Mouse (Mus musculus) cerebellum, adult (tissue): ENCODE measurements around the gene Erf.

Experiments used
- ATAC-seq: cut with Nextera tagmentation; 2 replicates; pipeline ENCODE4 v1.9.2; 2017; ENCODE audit warnings: mild to moderate bottlenecking, moderate library complexity, mixed read lengths; ENCODE audit not compliant: insufficient number of reproducible peaks, low FRiP score, low TSS enrichment

Erf gene

DNA sequence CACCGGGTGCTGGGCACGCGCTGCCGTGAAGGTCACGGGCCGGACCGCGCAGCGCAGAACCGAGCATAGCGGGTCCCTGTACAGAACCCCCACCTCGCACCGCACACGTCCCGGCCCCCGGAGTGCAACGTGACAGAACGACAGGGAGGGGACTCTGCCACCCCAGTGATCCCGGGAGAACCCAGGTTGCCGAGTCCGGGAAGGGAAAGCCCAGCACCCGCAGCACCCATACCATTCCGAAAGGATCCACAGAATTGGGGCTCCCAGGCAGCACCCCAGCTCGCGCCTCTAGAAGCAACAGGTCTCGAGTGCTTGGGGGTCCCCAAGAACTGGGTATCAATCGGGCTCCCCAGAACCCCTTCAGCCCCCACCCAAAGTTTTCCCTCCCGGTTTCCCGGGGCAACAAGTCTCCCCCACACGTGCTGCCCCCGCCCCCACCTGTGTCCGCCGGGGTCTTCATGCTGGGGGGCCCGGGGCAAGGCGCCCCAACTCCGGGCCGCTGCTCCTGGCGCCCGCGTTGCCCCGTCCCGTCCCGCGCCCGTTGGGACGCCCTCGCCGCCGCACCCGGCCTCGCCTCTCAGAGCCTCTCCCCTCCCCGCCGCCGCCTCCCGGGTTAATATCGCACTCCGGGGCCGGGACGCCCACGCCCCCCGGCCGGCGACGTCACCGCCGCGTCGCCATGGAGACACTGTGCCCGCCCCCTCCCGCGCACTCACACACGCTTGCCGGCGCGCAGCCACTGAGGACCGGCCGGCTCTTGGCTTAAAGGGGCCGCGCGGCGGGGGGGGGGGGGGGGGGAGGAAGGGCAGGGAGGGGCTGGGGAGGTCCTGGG is at the start of gene Erf:
Gene Erf, minus strand, starts transcription at position 621 of the 832 bp plus-strand sequence.
- peak; percentile 57; the same call in 1 of the 2 replicates for ATAC-seq

DNA sequence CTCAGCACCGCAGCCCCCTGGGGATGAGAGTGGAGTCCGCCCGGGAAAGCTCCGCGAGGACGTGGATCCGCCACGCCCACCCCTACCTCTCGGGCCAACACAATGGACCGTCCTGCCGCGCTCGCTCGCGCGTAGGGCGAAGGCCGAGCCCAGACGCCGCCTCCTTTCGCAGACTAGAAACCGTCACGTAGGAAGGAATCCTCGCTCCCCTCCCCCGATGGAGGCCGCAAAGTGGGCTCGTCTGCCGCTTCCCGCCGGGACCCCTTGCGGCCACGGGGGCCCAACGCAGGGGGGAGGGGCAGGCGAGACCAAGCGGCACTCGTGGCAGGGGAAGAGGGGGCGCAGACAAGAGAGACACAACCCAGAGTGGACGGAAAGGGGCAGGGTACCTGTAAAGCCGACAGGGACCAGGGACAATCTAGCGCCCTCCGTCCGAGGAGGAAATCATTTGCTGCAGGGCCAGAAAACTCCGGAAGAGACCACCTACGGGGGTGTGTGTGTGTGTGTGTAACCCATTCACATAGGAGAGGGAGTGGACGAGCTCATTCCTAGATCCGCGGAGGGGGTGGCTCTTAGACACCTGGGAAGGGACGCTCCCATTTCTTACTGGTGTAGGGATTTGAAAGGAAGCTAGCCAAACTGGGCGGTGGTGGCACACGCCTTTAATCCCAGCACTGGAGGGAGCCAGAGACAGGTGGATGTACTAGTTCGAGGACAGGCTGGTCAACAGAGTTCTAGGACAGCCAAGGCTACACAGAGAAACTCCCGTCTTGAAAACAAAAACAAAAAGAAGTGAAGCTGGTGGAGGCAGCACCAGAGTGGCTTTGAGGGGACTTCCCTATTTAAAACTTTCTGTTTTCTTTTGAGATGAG is 47.1 kb upstream of the Erf start, which contains the start of gene Pafah1b3:
Gene Pafah1b3, minus strand, starts transcription at position 533 of the 872 bp plus-strand sequence.
- peak; percentile 85 for ATAC-seq

DNA sequence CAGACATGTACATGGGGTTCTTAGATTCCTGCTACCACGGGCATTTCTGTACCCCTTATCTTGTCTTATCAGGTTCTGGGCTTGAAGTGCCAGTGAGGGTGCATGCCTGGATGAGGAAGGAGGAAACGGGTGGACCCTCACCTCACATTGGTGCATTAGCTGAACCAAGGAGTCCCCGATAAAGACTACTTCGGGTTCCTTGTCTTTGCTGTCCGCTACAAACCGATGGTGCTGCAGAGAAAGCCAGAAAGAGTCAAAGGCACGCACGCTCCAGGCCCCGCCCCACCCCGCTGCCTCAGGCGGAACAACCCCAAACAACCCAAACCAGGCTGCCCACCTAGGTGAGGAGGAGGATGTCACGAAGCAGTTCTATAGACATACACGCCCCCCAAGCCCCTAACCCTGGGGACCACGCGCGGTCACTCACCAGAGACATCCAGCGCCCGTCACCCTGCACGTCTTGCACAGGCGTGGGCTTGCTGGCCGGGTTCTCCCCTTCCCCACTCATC is 46.4 kb upstream of the Erf start:
- no peak for ATAC-seq

DNA sequence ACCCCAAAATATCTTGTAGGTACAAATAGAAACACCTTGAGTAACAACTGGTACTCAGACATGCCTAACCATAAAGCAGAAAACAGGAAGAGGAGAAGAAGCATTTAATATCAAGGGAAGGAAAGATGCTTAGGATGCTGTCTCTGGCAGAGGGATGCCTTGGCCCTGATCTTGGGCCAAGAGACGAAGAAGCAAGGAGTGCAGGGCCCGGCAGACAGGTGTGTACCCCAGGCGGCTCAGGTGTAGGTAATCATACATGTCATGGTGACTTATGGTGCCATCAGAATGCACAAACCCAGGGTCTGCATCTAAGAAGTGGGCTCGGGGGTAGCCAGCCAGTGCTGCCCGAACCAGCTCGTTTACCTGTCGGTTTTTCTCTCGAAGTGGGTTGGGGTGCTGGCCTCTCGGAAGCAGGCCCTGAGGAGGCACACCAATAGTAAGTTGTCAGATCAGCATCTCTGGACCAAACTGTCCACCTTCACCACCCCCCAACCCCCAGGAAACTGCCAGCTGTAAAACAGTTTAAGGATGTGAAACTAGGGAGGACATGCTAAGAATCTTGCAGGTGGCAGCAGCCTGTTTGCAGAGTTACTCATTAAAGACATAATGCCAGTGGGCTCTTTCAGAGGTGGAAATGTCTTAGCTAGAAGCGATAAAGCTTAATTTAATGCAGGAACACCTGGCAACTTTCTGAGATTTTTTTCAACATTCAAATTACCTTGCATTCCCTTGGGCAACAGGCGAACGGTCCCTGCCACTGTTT is 44.6 kb upstream of the Erf start:
- no peak for ATAC-seq

DNA sequence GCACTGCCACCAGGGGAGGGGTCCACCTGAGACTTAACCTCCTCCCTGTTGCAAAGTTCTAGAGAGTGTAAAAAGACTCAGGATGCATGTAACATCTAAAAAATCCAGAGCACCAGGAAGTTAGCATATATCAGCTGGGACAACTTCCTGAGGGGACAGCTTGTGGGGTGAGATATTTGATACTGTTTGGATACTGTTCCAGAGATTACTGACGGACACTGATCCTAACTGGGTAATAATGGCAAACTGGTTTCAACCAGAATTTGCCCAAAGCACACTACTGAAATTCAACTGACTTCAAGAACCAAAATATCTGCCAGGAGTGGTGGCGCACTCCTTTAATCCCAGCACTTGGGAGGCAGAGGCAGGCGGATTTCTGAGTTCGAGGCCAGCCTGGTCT is 43.9 kb upstream of the Erf start:
- no peak for ATAC-seq

DNA sequence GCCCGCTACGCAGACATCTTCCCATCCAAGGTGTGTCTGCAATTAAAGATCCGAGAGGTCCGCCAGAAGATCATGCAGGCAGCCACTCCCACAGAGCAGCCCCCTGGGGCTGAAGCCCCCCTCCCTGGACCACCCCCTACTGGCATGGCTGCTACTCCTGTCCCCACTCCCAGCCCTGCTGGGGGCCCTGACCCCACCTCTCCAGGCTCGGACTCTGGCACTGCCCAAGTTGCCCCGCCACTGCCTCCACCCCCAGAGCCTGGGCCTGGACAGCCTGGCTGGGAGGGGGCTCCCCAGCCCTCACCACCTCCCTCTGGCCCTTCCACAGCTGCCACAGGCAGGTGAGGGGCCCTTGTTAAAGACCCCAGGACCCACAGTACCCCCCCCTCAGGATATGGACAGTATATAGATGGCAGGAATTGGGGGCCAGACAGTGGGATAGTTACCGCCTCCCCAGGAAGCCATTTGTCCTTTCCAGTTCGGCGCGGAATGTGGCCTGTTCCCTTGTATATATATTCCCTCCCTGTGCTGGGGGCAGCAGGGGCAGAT is 42.7 kb upstream of the Erf start:
- ATAC-seq: no peak

DNA sequence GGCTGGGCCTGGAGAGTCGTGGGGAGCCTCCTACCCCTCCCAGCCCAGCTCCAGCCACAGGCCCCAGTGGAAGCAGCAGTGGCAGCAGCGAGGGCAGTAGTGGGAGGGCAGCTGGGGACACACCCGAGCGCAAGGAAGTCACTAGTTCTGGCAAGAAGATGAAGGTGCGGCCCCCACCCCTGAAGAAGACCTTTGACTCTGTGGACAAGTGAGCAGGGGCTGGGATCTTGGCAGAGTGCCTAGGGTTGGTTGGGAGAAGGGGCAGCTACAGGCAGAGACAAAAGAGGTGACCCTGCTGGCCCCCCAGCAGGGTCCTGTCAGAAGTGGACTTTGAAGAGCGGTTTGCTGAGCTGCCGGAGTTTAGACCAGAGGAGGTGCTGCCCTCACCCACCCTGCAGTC is 41.5 kb upstream of the Erf start:
- ATAC-seq: no peak

DNA sequence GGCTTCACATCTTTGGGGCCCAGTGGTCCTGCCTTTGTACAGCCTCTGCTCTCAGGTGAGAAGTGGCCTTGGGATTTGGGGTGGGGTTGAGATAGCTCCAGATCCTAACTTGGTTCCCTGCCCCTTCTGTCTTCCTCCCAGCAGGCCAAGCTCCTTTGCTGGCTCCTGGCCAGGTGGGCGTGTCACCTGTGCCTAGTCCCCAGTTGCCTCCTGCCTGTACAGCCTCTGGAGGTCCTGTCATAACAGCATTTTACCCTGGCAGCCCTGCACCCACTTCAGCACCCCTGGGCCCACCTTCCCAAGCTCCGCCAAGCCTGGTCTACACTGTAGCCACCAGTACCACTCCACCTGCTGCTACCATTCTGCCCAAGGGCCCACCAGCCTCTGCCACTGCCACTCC is 40.4 kb upstream of the Erf start:
- ATAC-seq: no peak

DNA sequence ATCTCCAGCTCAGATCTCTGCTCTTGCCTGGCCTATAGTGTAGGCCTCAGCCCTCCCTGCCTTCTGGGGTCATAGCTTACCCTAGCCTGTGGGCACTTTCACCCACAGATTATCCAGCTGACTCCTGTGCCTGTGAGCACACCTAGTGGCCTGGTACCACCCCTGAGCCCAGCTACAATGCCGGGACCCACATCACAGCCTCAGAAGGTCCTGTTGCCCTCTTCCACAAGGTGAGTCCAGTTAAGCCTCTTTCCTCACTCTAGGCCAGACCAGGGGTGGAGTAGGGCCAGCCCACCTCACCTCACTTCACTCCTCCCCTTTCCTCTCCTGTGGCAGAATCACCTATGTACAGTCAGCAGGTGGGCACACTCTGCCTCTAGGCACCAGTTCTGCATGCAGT is 39.9 kb upstream of the Erf start:
- no peak for ATAC-seq

DNA sequence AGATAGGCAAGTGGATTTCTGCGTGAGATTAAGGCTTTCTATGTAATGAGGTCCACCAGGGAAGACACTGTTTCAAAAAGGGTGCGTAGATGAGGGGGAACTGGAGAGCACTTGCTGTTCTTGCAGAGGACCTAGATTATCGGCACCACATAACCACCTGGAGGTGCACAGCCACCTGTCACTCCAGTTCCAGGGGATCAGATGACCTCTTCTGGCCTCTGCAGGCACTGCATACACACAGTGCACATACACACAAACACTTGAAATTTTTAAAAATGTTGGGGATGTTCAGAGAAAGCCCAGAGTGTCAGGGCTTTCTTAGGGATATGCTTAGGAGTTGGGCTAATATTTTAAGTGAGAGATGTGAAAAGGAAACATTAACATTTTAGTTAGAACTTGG is 39.4 kb upstream of the Erf start:
- ATAC-seq: no peak

DNA sequence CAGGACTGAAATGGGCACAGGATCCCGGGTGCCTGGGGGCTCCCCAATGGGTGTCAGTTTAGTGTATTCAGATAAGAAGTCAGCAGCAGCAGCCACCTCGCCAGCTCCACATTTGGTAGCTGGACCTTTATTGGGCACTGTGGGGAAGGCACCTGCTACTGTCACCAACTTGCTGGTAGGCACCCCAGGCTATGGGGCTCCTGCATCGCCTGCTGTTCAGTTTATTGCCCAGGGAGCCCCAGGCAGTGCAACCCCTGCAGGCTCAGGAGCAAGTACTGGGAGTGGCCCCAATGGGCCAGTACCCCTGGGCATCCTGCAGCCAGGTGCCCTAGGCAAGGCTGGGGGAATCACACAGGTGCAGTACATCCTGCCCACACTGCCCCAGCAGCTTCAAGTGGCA is 38.2 kb upstream of the Erf start:
- ATAC-seq: no peak

DNA sequence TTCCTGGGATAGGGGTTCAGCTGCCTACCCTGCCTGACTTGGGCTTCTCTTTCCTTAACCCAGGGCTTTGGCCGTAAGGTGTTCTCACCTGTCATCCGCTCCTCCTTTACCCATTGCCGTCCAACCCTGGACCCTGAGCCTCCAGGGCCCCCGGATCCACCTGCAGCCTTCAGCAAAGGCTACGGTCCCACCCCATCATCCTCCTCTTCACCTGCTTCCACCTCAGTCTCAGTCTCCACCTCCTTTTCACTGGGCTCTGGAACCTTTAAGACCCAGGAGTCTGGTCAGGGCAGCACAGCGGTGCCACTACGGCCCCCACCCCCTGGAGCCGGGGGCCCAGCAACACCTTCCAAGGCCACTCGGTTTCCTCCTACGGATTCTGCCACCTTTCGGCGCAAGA is 37.5 kb upstream of the Erf start:
- no peak for ATAC-seq

DNA sequence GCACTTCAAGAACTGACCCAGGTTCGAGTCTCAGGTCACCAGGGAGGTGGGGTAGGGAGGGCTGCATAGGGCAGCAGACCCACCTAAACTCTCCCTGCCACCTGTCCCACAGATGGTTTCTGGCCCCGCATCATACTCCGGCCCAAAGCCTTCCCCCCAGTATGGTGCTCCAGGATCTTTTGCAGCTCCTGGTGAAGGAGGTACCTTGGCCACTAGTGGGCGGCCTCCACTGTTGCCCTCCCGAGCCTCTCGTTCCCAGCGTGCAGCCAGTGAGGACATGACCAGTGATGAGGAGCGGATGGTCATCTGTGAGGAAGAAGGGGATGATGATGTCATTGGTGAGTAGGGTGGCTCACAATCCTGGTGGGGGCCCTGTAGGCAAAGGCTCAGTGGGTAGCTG is 36.4 kb upstream of the Erf start:
- no peak for ATAC-seq

DNA sequence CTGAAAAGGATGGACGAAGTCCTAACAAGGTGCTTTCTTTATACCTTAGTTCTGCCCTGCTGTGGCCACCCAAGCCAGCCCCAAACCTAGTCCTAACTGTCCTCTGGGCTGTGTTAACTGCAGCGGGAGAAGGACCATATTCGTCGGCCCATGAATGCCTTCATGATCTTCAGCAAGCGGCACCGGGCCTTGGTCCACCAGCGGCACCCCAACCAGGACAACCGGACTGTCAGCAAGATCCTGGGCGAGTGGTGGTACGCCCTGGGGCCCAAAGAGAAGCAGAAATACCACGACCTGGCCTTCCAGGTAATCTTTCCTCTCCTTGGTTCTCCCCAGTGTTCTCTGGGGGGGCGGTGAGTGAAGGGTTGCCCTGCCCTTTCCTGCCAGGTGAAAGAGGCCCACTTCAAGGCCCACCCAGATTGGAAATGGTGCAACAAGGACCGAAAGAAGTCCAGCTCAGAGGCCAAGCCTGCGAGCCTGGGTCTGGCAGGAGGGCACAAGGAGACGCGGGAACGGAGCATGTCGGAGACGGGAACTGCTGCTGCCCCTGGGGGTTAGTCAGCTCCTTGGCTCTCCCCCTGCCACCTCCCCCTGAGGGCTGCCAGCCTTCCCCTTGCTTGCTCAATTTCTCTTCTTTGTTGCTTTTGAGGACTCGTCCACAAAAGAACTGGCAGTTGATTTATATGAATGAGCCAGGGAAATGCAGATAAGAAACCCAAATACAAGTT is 35.1 kb upstream of the Erf start:
- ATAC-seq: no peak

DNA sequence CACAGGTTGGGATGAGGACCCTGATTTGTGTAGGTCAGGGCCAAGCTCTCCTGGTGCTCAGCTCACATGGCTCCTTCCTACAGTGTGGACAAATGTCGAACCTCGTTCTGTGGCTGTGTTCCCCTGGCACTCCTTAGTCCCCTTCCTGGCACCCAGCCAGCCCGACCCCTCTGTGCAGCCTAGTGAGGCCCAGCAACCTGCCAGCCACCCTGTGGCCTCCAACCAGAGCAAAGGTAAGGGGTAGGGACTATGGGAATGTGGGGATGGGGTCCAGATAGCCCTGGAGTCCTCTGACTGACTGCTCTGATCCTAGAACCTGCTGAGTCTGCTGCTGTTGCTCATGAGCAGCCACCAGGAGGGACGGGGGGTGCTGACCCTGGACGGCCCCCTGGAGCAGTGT is 34.2 kb upstream of the Erf start:
- no peak for ATAC-seq

DNA sequence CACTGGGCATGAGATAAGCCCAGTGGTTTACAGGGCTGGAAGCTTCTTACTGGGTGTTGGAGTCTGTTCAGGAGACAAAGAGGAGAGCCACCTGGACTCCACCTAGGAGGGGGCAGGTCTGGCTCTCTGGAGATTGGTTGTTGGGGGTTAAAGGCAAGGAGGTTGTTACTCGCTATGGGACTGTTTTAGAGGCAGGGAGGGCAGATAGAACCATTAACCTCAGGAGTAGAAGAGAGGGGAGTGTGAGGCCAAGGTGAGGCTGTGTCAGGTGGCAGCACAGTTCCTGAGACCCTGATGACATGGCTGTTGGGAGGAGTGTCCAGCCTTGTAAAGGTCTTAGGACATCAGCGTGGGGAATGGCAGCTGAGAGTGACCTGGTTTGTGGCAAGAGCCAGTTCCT is 33.6 kb upstream of the Erf start:
- ATAC-seq: no peak

DNA sequence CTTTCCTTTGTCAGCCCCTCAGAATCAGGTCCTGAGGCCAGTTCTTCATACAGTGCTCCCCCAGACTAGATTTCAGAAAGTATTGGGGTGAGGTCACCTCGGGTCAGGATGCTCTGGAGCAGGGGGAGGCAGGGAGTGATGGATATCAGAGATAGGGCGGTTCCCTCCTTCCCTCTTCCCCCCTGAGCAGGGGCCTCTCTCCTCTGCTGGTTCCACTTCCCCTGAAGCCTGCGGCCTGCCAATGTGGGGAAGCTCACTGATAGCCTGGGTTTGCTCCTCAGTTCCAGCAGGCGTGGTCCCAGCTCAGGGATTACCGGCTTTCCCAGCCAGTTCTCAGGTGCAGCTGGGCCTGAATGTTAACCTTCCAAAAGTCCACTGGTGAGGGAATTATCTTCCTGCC is 33.1 kb upstream of the Erf start:
- ATAC-seq: no peak

DNA sequence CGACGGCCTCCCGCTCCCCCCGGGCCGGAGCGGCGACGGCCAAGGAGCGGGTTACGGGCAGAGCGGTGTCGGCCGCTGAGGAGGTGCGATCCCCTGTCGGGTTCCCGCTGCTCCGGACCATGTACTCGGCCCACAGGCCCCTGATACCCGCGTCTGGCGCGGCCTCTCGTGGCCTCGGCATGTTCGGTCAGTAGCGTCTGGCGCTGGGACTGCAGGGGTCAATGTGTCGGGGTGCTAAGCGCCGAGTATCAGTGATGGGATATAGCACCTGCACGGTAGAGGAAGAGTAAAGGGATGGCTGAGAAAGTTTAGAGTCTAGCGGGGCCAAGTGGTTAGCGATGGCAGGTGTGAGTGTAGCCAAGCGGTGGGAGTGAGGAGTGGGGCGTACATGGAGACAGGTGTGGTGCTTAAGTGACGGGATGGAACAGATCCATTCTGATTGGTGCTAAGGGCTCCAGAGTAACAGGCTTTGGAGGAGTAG is 32.2 kb upstream of the Erf start:
- ATAC-seq: no peak
